Mouse (Mus musculus): Measurements from ENCODE around the gene Dock2. TPM values are rescaled to one million over a fixed set of nuclear protein-coding genes. Genes with fewer than 3 reads are reported as not detected.
A peak's percentile ranks its signal among the peaks of the same experiment; 100 is the strongest.

Gene Dock2
- total RNA-seq, 2 experiments from 2014 or later: 2.8 to 3.6 TPM

GRCm38 (mm10) chr11:34375557-34375956 is 408.1 kb downstream of the Dock2 start:
- no peak for DNase-seq (ENCODE audit: extremely low spot score in 1 of 2, low spot score in 1 of 2)

- DNase-seq (ENCODE audit: extremely low spot score in 1 of 2, low spot score in 1 of 2): no peak
Observed at GRCm38 (mm10) chr11:34372224-34372623, 411.5 kb downstream of the Dock2 start.

GRCm38 (mm10) chr11:34356109-34356508 is 427.6 kb downstream of the Dock2 start:
- DNase-seq (ENCODE audit: extremely low spot score in 1 of 2, low spot score in 1 of 2): no peak

GRCm38 (mm10) chr11:34355406-34355805 is 428.3 kb downstream of the Dock2 start:
- no peak for DNase-seq (ENCODE audit: extremely low spot score in 1 of 2, low spot score in 1 of 2)

GRCm38 (mm10) chr11:34349453-34350056 is 434.1 kb downstream of the Dock2 start:
- no peak for DNase-seq (ENCODE audit: extremely low spot score in 1 of 2, low spot score in 1 of 2)

- peak; percentile 32 to 60 for DNase-seq (ENCODE audit: extremely low spot score in 1 of 2, low spot score in 1 of 2)
Observed at GRCm38 (mm10) chr11:34348287-34348918, 435.3 kb downstream of the Dock2 start.

- DNase-seq (ENCODE audit: extremely low spot score in 1 of 2, low spot score in 1 of 2): no peak
Observed at GRCm38 (mm10) chr11:34344310-34344709, 439.4 kb downstream of the Dock2 start.

- no peak for DNase-seq (ENCODE audit: extremely low spot score in 1 of 2, low spot score in 1 of 2)
Observed at GRCm38 (mm10) chr11:34343742-34344307, 439.9 kb downstream of the Dock2 start.

- DNase-seq (ENCODE audit: extremely low spot score in 1 of 2, low spot score in 1 of 2): no peak
Observed at GRCm38 (mm10) chr11:34339693-34340092, 444.0 kb downstream of the Dock2 start.

- no peak for DNase-seq (ENCODE audit: extremely low spot score in 1 of 2, low spot score in 1 of 2)
Observed at GRCm38 (mm10) chr11:34337907-34338306, 445.8 kb downstream of the Dock2 start.

- DNase-seq (ENCODE audit: extremely low spot score in 1 of 2, low spot score in 1 of 2): no peak
Observed at GRCm38 (mm10) chr11:34332344-34333031, 451.2 kb downstream of the Dock2 start.

GRCm38 (mm10) chr11:34323664-34324063 is 460.0 kb downstream of the Dock2 start:
- DNase-seq (ENCODE audit: extremely low spot score in 1 of 2, low spot score in 1 of 2): no peak

GRCm38 (mm10) chr11:34319282-34319681 is 464.4 kb downstream of the Dock2 start:
- no peak for DNase-seq (ENCODE audit: extremely low spot score in 1 of 2, low spot score in 1 of 2)

GRCm38 (mm10) chr11:34317001-34317400 is 466.7 kb downstream of the Dock2 start:
- DNase-seq (ENCODE audit: extremely low spot score in 1 of 2, low spot score in 1 of 2): peak in 1 of 2 experiments; percentile 11

- no peak for DNase-seq (ENCODE audit: extremely low spot score in 1 of 2, low spot score in 1 of 2)
Observed at GRCm38 (mm10) chr11:34316176-34316575, 467.5 kb downstream of the Dock2 start.

GRCm38 (mm10) chr11:34315383-34315782 is 468.3 kb downstream of the Dock2 start:
- DNase-seq (ENCODE audit: extremely low spot score in 1 of 2, low spot score in 1 of 2): no peak

GRCm38 (mm10) chr11:34314534-34315379 is 468.9 kb downstream of the Dock2 start, which contains the start of gene Fam196b:
Gene Fam196b, plus strand, starts transcription at chr11:34314822.
- DNase-seq (ENCODE audit: extremely low spot score in 1 of 2, low spot score in 1 of 2): peak in 1 of 2 experiments; percentile 17

GRCm38 (mm10) chr11:34312208-34312607 is 471.5 kb downstream of the Dock2 start:
- DNase-seq (ENCODE audit: extremely low spot score in 1 of 2, low spot score in 1 of 2): no peak

- no peak for DNase-seq (ENCODE audit: extremely low spot score in 1 of 2, low spot score in 1 of 2)
Observed at GRCm38 (mm10) chr11:34311717-34312116, 472.0 kb downstream of the Dock2 start.

- DNase-seq (ENCODE audit: extremely low spot score in 1 of 2, low spot score in 1 of 2): no peak
Observed at GRCm38 (mm10) chr11:34309360-34309759, 474.3 kb downstream of the Dock2 start.
